Comparison of ENCODE assay signal across 19 mouse cellular contexts in genomic region chr10:106881330-106881729, GRCm38 (mm10).
DNase-seq lines count a peak whose midpoint lies in the region; ATAC-seq and TF ChIP-seq lines count a peak whose summit lies in the region.
"Had no signal": no experiment of that assay in that cellular context is flagged by ENCODE, and none has a peak within 500 bp of the region (broad histone marks: within the 10 kb centered on the region; RNA-seq: fewer than 3 reads in every experiment).

No protein-coding gene starts in this region.

- no peaks in the 10 kb centered on the region for H3K27me3 ChIP-seq in limb, embryonic 10.5 days (ENCODE audit: low read depth, poor library complexity, severe bottlenecking)
- H3K27me3 ChIP-seq: embryonic facial prominence, embryonic 12.5 days; forebrain, embryonic 12.5 days had no signal

- no peak for DNase-seq in frontal cortex, postnatal 25 days (ENCODE audit: low spot score in 2 of 2)
- peak; percentile 56 for DNase-seq in brain, adult 2 months (ENCODE audit: low read depth, low spot score)
- DNase-seq in brain, embryonic 14.5 days (ENCODE audit: low read depth) = peak; percentile 26
- DNase-seq in limb, embryonic 10.5 days (ENCODE audit: low spot score) = no peak
- DNase-seq in gastrocnemius, postnatal 4 days (ENCODE audit: low spot score in 2 of 2) = no peak
- DNase-seq: adrenal gland, adult 2 months; adrenal gland, postnatal 10 days; adrenal gland, postnatal 25 days; cerebellum, adult 11 months; cerebellum, adult 18-20 months; cerebellum, adult 8-10 months; cerebellum, adult 9-11 months; cerebellum, postnatal 14 days had no signal

- H3K9me3 ChIP-seq in limb, embryonic 10.5 days (replicated peaks) = no peaks in the 10 kb centered on the region
- H3K9me3 ChIP-seq: embryonic facial prominence, embryonic 10.5 days; embryonic facial prominence, embryonic 12.5 days; forebrain, embryonic 12.5 days had no signal

- TF ChIP-seq POLR2A in brain, embryonic 14.5 days (IDR thresholded peaks at IDR 0.05; ENCODE audit: borderline replicate concordance, extremely low read depth, insufficient read depth, insufficient read length, poor library complexity, severe bottlenecking) = no peak

- no peak overlapping the region for H3K4me3 ChIP-seq in limb, embryonic 10.5 days
- H3K4me3 ChIP-seq: embryonic facial prominence, embryonic 10.5 days; embryonic facial prominence, embryonic 12.5 days; forebrain, embryonic 12.5 days had no signal

- no peaks in the 10 kb centered on the region for H3K36me3 ChIP-seq in limb, embryonic 10.5 days
- H3K36me3 ChIP-seq: embryonic facial prominence, embryonic 10.5 days; embryonic facial prominence, embryonic 12.5 days; forebrain, embryonic 12.5 days had no signal

- 78% methylated on average over 3 of the region's 3 CpGs for WGBS in limb, embryonic 10.5 days

- peak; percentile 79 for ATAC-seq in frontal cortex, adult (ENCODE audit: low TSS enrichment)
- ATAC-seq: forebrain, embryonic 14.5 days; forebrain, embryonic 16.5 days had no signal

- H3K27ac ChIP-seq in limb, embryonic 10.5 days = no peak overlapping the region
- H3K27ac ChIP-seq: embryonic facial prominence, embryonic 10.5 days; embryonic facial prominence, embryonic 12.5 days; forebrain, embryonic 12.5 days had no signal

- H3K4me1 ChIP-seq in limb, embryonic 10.5 days = no peaks in the 10 kb centered on the region
- H3K4me1 ChIP-seq: embryonic facial prominence, embryonic 12.5 days; forebrain, embryonic 12.5 days had no signal

- no peak for TF ChIP-seq CTCF in brain, embryonic 14.5 days (IDR thresholded peaks at IDR 0.05; ENCODE audit: borderline replicate concordance, extremely low read depth, insufficient read depth, insufficient read length)

Comparison
In these comparisons a context has a peak if more than half of its experiments do, and no peak if none do; other contexts are left out.
1. DNase-seq: peak in brain, adult 2 months (single experiment) and brain, embryonic 14.5 days (single experiment); none in frontal cortex, postnatal 25 days (0 of 2), limb, embryonic 10.5 days (single experiment) and gastrocnemius, postnatal 4 days (0 of 2).